Comparison of ENCODE assay signal across 18 mouse cellular contexts in the genomic region with DNA sequence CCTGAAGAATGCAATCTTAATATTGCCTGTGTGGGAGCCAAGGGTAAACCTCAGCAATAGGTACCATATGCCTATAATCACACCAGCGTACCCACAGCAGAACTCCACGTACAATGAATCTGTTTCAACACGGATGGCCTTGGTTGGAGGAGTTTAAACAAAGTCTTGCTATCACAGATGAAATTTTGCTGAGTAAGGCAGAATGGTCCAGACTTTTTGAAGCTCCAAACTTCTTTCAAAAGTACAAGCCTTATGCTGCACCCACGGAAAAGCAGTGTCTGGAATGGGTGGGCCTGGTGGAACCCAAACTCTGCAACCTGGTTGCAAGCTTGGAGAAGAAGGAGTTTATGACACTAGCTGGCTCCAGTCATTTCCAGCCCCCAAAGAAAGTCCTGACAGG. TPM values are rescaled to one million over a fixed set of nuclear protein-coding genes. Genes with fewer than 3 reads are reported as not detected.
A peak's percentile ranks its signal among the peaks of the same experiment; 100 is the strongest.
DNase-seq lines count a peak whose midpoint lies in the region; TF ChIP-seq lines count a peak whose summit lies in the region.
"Had no signal": no experiment of that assay in that cellular context is flagged by ENCODE, and none has a peak within 500 bp of the region (broad histone marks: within the 10 kb centered on the region; RNA-seq: fewer than 3 reads in every experiment).

No protein-coding gene starts in this region.

- H3K27me3 ChIP-seq in testis, adult 2 months (ENCODE audit: control insufficient read depth, insufficient read depth, low read length) = no peaks in the 10 kb centered on the region
- H3K27me3 ChIP-seq: forebrain, embryonic 15.5 days had no signal

- H3K9me3 ChIP-seq in ES-E14 (ENCODE audit: control insufficient read depth, insufficient read depth, low read depth, low read length) = no peaks in the 10 kb centered on the region
- H3K9me3 ChIP-seq: embryonic facial prominence, embryonic 10.5 days; embryonic facial prominence, embryonic 12.5 days; forebrain, embryonic 13.5 days; forebrain, embryonic 15.5 days had no signal

- peak overlapping the region; percentile 75 for H3K4me3 ChIP-seq in testis, adult 2 months (ENCODE audit: control insufficient read depth, low read depth, low read length)
- H3K4me3 ChIP-seq in ES-E14 (ENCODE audit: insufficient read depth in 1 of 2, low read depth in 1 of 2, low read length in 2 of 2, poor library complexity in 1 of 2, severe bottlenecking in 1 of 2) = no peak overlapping the region
- H3K4me3 ChIP-seq: embryonic facial prominence, embryonic 10.5 days; embryonic facial prominence, embryonic 12.5 days; forebrain, embryonic 13.5 days; forebrain, embryonic 15.5 days had no signal

- no peak overlapping the region for H3K27ac ChIP-seq in testis, adult 2 months (ENCODE audit: control insufficient read depth, insufficient read depth, low read depth, low read length)
- H3K27ac ChIP-seq in ES-E14 (ENCODE audit: insufficient read depth, low read depth, low read length, poor library complexity, severe bottlenecking) = no peak overlapping the region
- H3K27ac ChIP-seq: embryonic facial prominence, embryonic 10.5 days; embryonic facial prominence, embryonic 12.5 days; forebrain, embryonic 13.5 days; forebrain, embryonic 15.5 days had no signal

- H3K36me3 ChIP-seq in testis, adult 2 months (ENCODE audit: control insufficient read depth, insufficient read depth, low read length) = peaks cover 1% of the 10 kb centered on the region; the same call in 1 of the 2 replicates
- no peaks in the 10 kb centered on the region for H3K36me3 ChIP-seq in ES-E14 (ENCODE audit: control insufficient read depth, insufficient read depth, low read length, poor library complexity, severe bottlenecking)
- H3K36me3 ChIP-seq: embryonic facial prominence, embryonic 10.5 days; embryonic facial prominence, embryonic 12.5 days; forebrain, embryonic 15.5 days had no signal

- no peak for TF ChIP-seq CTCF in testis, adult 2 months (IDR thresholded peaks at IDR 0.05; ENCODE audit: control insufficient read depth, insufficient read depth, insufficient replicate concordance, low read depth, low read length)

- in situ Hi-C loops in ES-E14 (cut with MboI; ENCODE audit: low sequenced_read_pairs in 2 of 2, unreplicated experiment in 2 of 2) = no loop called here

- TF ChIP-seq POLR2A in testis, adult 2 months (IDR thresholded peaks at IDR 0.05; ENCODE audit: control insufficient read depth, low read depth, low read length) = no peak

- H3K4me1 ChIP-seq in testis, adult 2 months (ENCODE audit: control insufficient read depth, insufficient read depth, low read length) = peaks cover 8% of the 10 kb centered on the region
- no peaks in the 10 kb centered on the region for H3K4me1 ChIP-seq in ES-E14 (ENCODE audit: control insufficient read depth in 2 of 2, insufficient read depth in 2 of 2, low read length in 2 of 2, poor library complexity in 1 of 2)
- H3K4me1 ChIP-seq: embryonic facial prominence, embryonic 10.5 days; embryonic facial prominence, embryonic 12.5 days; forebrain, embryonic 13.5 days; forebrain, embryonic 15.5 days had no signal

- DNase-seq in testis, postnatal 10 days (ENCODE audit: low spot score) = no peak
- no peak for DNase-seq in ES-E14 (ENCODE audit: low read depth, low spot score)
- no peak for DNase-seq in gastrocnemius, postnatal 14 days
- no peak for DNase-seq in gastrocnemius, adult 18-20 months (ENCODE audit: low spot score)
- DNase-seq: adrenal gland, adult 8-10 months; cerebellum, adult 11-12 months; cerebellum, adult 2 months; cerebellum, adult 9-10 months; cerebellum, postnatal 10 days; cerebellum, postnatal 25 days; forebrain, postnatal 0 days had no signal

- no peak overlapping the region for H3K9ac ChIP-seq in ES-E14 (ENCODE audit: insufficient read depth, low read depth, low read length, poor library complexity, severe bottlenecking)
- H3K9ac ChIP-seq: embryonic facial prominence, embryonic 12.5 days; forebrain, embryonic 13.5 days; forebrain, embryonic 15.5 days; forebrain, postnatal 0 days had no signal

- intact Hi-C loops in gastrocnemius, postnatal 14 days (cut with DNase I; ENCODE audit: low total_unique reads) = no loop called here

TF ChIP-seq in ES-E14, 5 proteins besides CTCF, POLR2A, EP300 and RAD21:
- TF ChIP-seq CHD2 (IDR thresholded peaks at IDR 0.05; ENCODE audit: low read depth, low read length) (no peak), MAFK (IDR thresholded peaks at IDR 0.05; ENCODE audit: insufficient read depth, low read depth, low read length) (peak; percentile 55; the same call in 1 of the 2 replicates)

RNA-seq across cellular contexts. Expression of gene Mal, which starts 32.7 kb away (rescaled TPM):
- 1.2 and 1.3 TPM in 2 replicates for polyA plus RNA-seq in testis, adult 2 months (2012; rRNA removed)
- total RNA-seq in ES-E14 (2012; rRNA removed) = 0.48 and 0.67 TPM in 2 replicates
- 10 to 100 TPM in 1 of 2 experiments, 1 to 10 TPM in 1; 4.1 to 25.9 TPM for total RNA-seq in gastrocnemius, postnatal 14 days (2021)
- 1 to 10 TPM; 1.6 to 1.9 TPM for total RNA-seq in gastrocnemius, adult 18-20 months (2021)
- polyA plus RNA-seq: activated CD4-positive, CD25-positive, alpha-beta regulatory T cell, adult 4 months had no signal

RNA-seq across cellular contexts. Expression of gene Mall, which starts 40.5 kb away (rescaled TPM):
- polyA plus RNA-seq in testis, adult 2 months (2012; rRNA removed) = 3.5 and 4.4 TPM in 2 replicates
- 0.63 and 0.85 TPM in 2 replicates for total RNA-seq in ES-E14 (2012; rRNA removed)
- total RNA-seq in gastrocnemius, postnatal 14 days (2021) = 1 to 10 TPM; 4.2 to 4.3 TPM
- total RNA-seq in gastrocnemius, adult 18-20 months (2021) = 1 to 10 TPM; 2.2 to 4.9 TPM
- polyA plus RNA-seq: activated CD4-positive, CD25-positive, alpha-beta regulatory T cell, adult 4 months; C2C12 had no signal
